Mouse (Mus musculus) MEL (cell line): Measurements from ENCODE around the gene Gm10837. TPM values are rescaled to one million over a fixed set of nuclear protein-coding genes. Genes with fewer than 3 reads are reported as not detected.

Source experiments
- DNase-seq: peaks from one replicate; pipeline ENCODE4 v3.0.0; 2011; ENCODE audit warnings: low read depth, low spot score
- H3K27ac ChIP-seq: 2 replicates; pipeline ENCODE4 v1.5.1; 2012; ENCODE audit warnings: low read depth, mild to moderate bottlenecking, control low read depth, low read length, moderate library complexity; ENCODE audit not compliant: control insufficient read depth
- H3K27me3 ChIP-seq, 2 experiments: fragments of 150-350 bp in 1 of 2; sonication (generic) in 1 of 2; 2 replicates each; pipeline ENCODE4 v1.6.1; 2012; ENCODE audit warnings: low read length in 2 of 2, mild to moderate bottlenecking in 2 of 2, improper control_type of control experiment in 1 of 2, moderate library complexity in 1 of 2; ENCODE audit not compliant: insufficient read depth in 2 of 2, control insufficient read depth in 1 of 2
- H3K36me3 ChIP-seq, 2 experiments: 2 replicates each; pipeline ENCODE4 v1.6.1; 2012 to 2014; ENCODE audit warnings: low read length in 2 of 2, improper control_type of control experiment in 1 of 2, inconsistent platforms in 1 of 2, mild to moderate bottlenecking in 1 of 2; ENCODE audit not compliant: insufficient read depth in 2 of 2, control insufficient read depth in 1 of 2
- H3K4me1 ChIP-seq, 2 experiments: fragments of 150-350 bp in 1 of 2; sonication (generic) in 1 of 2; 2 replicates each; pipeline ENCODE4 v1.6.1; 2012; ENCODE audit warnings: low read length in 2 of 2, improper control_type of control experiment in 1 of 2, mild to moderate bottlenecking in 1 of 2; ENCODE audit not compliant: insufficient read depth in 2 of 2, control insufficient read depth in 1 of 2
- H3K4me3 ChIP-seq, 2 experiments: fragments of 150-350 bp in 1 of 2; sonication (generic) in 1 of 2; 2 replicates each; pipeline ENCODE4 v1.5.1; 2012; ENCODE audit warnings: low read depth in 2 of 2, low read length in 2 of 2, mild to moderate bottlenecking in 2 of 2, moderate library complexity in 2 of 2, control low read depth in 1 of 2, improper control_type of control experiment in 1 of 2; ENCODE audit not compliant: control insufficient read depth in 1 of 2, insufficient read depth in 1 of 2
- H3K79me2 ChIP-seq: 2 replicates; pipeline ENCODE4 v1.6.1; 2012; ENCODE audit warnings: mild to moderate bottlenecking, low read length, moderate library complexity; ENCODE audit not compliant: control insufficient read depth, poor library complexity, insufficient read depth
- H3K9ac ChIP-seq: 2 replicates; pipeline ENCODE4 v1.6.1; 2012; ENCODE audit warnings: low read depth, mild to moderate bottlenecking, control low read depth, low read length, moderate library complexity; ENCODE audit not compliant: control insufficient read depth, poor library complexity, severe bottlenecking
- H3K9me3 ChIP-seq: fragments of 150-350 bp; sonication (generic); replicated peaks from 2 replicates; pipeline ENCODE4 v1.6.1; 2012; ENCODE audit warnings: mild to moderate bottlenecking, low read length, improper control_type of control experiment, moderate library complexity; ENCODE audit not compliant: insufficient read depth
- BHLHE40 ChIP-seq: IDR thresholded peaks from 2 replicates; pipeline ENCODE4 v1.6.1; 2012; ENCODE audit warnings: low read depth, mild to moderate bottlenecking, inconsistent platforms, low read length, improper control_type of control experiment, borderline replicate concordance
- CTCF ChIP-seq, 3 experiments: IDR thresholded peaks in 2 of 3; conservative IDR thresholded peaks in 1 of 3; 2 replicates each; pipeline ENCODE4 v1.5.1; 2011 to 2012; ENCODE audit warnings: low read length in 3 of 3, low read depth in 2 of 3, mild to moderate bottlenecking in 2 of 3, improper control_type of control experiment in 1 of 3, inconsistent platforms in 1 of 3, mixed read lengths in 1 of 3, moderate library complexity in 1 of 3; ENCODE audit not compliant: control insufficient read depth in 1 of 3, insufficient read depth in 1 of 3, poor library complexity in 1 of 3, severe bottlenecking in 1 of 3
- ELF1 ChIP-seq: IDR thresholded peaks from 2 replicates; pipeline ENCODE4 v1.6.1; 2014; ENCODE audit warnings: low read depth, mild to moderate bottlenecking, inconsistent platforms, low read length, improper control_type of control experiment, moderate library complexity
- ETS1 ChIP-seq: IDR thresholded peaks from 2 replicates; pipeline ENCODE4 v1.6.1; 2012; ENCODE audit warnings: low read depth, mild to moderate bottlenecking, inconsistent platforms, low read length, improper control_type of control experiment, moderate library complexity
- GATA1 ChIP-seq: IDR thresholded peaks from 2 replicates; pipeline ENCODE4 v1.6.1; 2011; ENCODE audit warnings: low read depth, low read length, improper control_type of control experiment
- JUND ChIP-seq: IDR thresholded peaks from 2 replicates; pipeline ENCODE4 v1.6.1; 2011; ENCODE audit warnings: low read depth, mild to moderate bottlenecking, improper control_type of control experiment, low read length
- KAT2A ChIP-seq: conservative IDR thresholded peaks from 2 replicates; pipeline ENCODE4 v1.6.1; 2012; ENCODE audit warnings: low read depth, low read length, improper control_type of control experiment, inconsistent platforms
- MAFK ChIP-seq: IDR thresholded peaks from 2 replicates; pipeline ENCODE4 v1.6.1; 2011; ENCODE audit warnings: low read depth, mild to moderate bottlenecking, low read length, improper control_type of control experiment, borderline replicate concordance
- MAX ChIP-seq: IDR thresholded peaks from 2 replicates; pipeline ENCODE4 v1.6.1; 2011; ENCODE audit warnings: low read length, improper control_type of control experiment
- MAZ ChIP-seq: IDR thresholded peaks from 2 replicates; pipeline ENCODE4 v1.6.1; 2012; ENCODE audit warnings: low read depth, mild to moderate bottlenecking, inconsistent platforms, low read length, improper control_type of control experiment
- MXI1 ChIP-seq: IDR thresholded peaks from 2 replicates; pipeline ENCODE4 v1.6.1; 2011; ENCODE audit warnings: mild to moderate bottlenecking, low read depth, low read length, improper control_type of control experiment
- MYB ChIP-seq: IDR thresholded peaks from 2 replicates; pipeline ENCODE4 v1.6.1; 2011; ENCODE audit warnings: mild to moderate bottlenecking, low read depth, low read length, improper control_type of control experiment
- POLR2AphosphoS2 ChIP-seq: IDR thresholded peaks from 2 replicates; pipeline ENCODE4 v1.6.1; 2011; ENCODE audit warnings: low read length, improper control_type of control experiment
- RAD21 ChIP-seq: IDR thresholded peaks from 2 replicates; pipeline ENCODE4 v1.6.1; 2011; ENCODE audit warnings: mild to moderate bottlenecking, low read depth, low read length, improper control_type of control experiment
- RCOR1 ChIP-seq: IDR thresholded peaks from 2 replicates; pipeline ENCODE4 v1.6.1; 2012; ENCODE audit warnings: low read depth, mild to moderate bottlenecking, inconsistent platforms, low read length, improper control_type of control experiment
- SMC3 ChIP-seq: IDR thresholded peaks from 2 replicates; pipeline ENCODE4 v1.6.1; 2011; ENCODE audit warnings: low read depth, low read length, improper control_type of control experiment
- TAL1 ChIP-seq: IDR thresholded peaks from 2 replicates; pipeline ENCODE4 v1.6.1; 2012; ENCODE audit warnings: mild to moderate bottlenecking, inconsistent platforms, low read length, moderate library complexity, mixed read lengths
- TBP ChIP-seq: IDR thresholded peaks from 2 replicates; pipeline ENCODE4 v1.8.0; 2011; ENCODE audit warnings: low read depth, low read length, improper control_type of control experiment
- TCF12 ChIP-seq: IDR thresholded peaks from 2 replicates; pipeline ENCODE4 v1.6.1; 2014; ENCODE audit warnings: low read depth, mild to moderate bottlenecking, inconsistent platforms, low read length, improper control_type of control experiment, moderate library complexity
- UBTF ChIP-seq: IDR thresholded peaks from 2 replicates; pipeline ENCODE4 v1.6.1; 2012; ENCODE audit warnings: low read depth, mild to moderate bottlenecking, inconsistent platforms, low read length, improper control_type of control experiment, moderate library complexity, borderline replicate concordance; ENCODE audit not compliant: insufficient read depth
- USF2 ChIP-seq, 2 experiments: IDR thresholded peaks; 2 replicates each; pipeline ENCODE4 v1.6.1; 2011 to 2012; ENCODE audit warnings: improper control_type of control experiment in 2 of 2, low read length in 2 of 2, borderline replicate concordance in 1 of 2, inconsistent platforms in 1 of 2, low read depth in 1 of 2, mild to moderate bottlenecking in 1 of 2; ENCODE audit not compliant: insufficient read depth in 1 of 2
- ZMIZ1 ChIP-seq: IDR thresholded peaks from 2 replicates; pipeline ENCODE4 v1.6.1; 2012; ENCODE audit warnings: low read depth, mild to moderate bottlenecking, inconsistent platforms, low read length, improper control_type of control experiment, moderate library complexity
- ZNF384 ChIP-seq: IDR thresholded peaks from 2 replicates; pipeline ENCODE4 v1.6.1; 2012; ENCODE audit warnings: low read depth, mild to moderate bottlenecking, inconsistent platforms, low read length, improper control_type of control experiment
- polyA plus RNA-seq, 2 experiments: library from polyadenylated mRNA; stranded (reverse) in 1 of 2; unstranded in 1 of 2; fragments of >175 nt in 1 of 2; fragments of >200 nt in 1 of 2; gene quantifications; 2 replicates each; pipeline versions ENCODE4 v1.2.1 to v1.2.4; 2012; ENCODE audit warnings: low replicate concordance in 2 of 2, low read depth in 1 of 2; ENCODE audit not compliant: insufficient read length in 2 of 2, insufficient read depth in 1 of 2, missing spikeins in 1 of 2
- total RNA-seq: library from RNA; depleted of rRNA; stranded (reverse); fragments of 300-350 nt; gene quantifications from 2 replicates; pipeline ENCODE4 v1.2.3, GENCODE M21; 2012

The Gm10837 gene
- total and polyA plus RNA-seq, 3 experiments: not detected

DNA sequence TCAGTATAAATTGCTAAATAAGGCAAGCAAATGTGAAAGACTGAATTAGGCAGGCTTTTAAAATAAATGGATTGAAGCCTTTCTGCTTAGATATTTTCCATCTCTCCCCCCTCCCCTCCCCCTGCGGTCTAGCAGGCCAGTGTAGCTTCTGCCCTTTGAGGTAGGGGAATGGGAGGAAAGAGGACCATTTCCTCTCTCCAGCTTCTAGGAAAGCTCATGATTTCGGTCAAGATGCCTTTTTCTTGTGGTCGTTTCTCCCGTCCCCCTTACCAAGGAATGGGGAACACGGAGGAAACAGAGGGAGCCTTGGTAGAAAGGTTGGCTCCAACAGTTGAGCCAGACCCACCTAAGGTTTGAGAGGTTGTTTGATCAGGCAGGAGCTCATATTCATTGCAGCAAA lies 17.7 kb upstream of the Gm10837 start:
- Histone ChIP-seq H3K27me3 (no peaks in the 10 kb centered on the region), H3K79me2 (no peaks in the 10 kb centered on the region), H3K36me3 (no peaks in the 10 kb centered on the region), H3K4me1 (no peaks in the 10 kb centered on the region), H3K9me3 (no peaks in the 10 kb centered on the region), H3K4me3 (no peak overlapping the region), H3K9ac (no peak overlapping the region), H3K27ac (no peak overlapping the region)
- no peak for DNase-seq
- TF ChIP-seq TCF12: no peak
- no peak for TF ChIP-seq RCOR1
- no peak for TF ChIP-seq TBP
- TF ChIP-seq KAT2A: no peak
- no peak for TF ChIP-seq ETS1
- no peak for TF ChIP-seq BHLHE40
- no peak for TF ChIP-seq USF2 (IDR thresholded peaks at IDR 0.05; ENCODE audit: borderline replicate concordance in 1 of 2, insufficient read depth in 1 of 2, low read depth in 1 of 2, low read length in 2 of 2)
- no peak for TF ChIP-seq TAL1
- TF ChIP-seq POLR2AphosphoS2: no peak
- TF ChIP-seq MXI1: no peak
- TF ChIP-seq RAD21: no peak
- TF ChIP-seq MAZ: no peak
- no peak for TF ChIP-seq GATA1
- TF ChIP-seq MYB: no peak
- no peak for TF ChIP-seq ELF1
- TF ChIP-seq MAFK: no peak
- TF ChIP-seq MAX: no peak

DNA sequence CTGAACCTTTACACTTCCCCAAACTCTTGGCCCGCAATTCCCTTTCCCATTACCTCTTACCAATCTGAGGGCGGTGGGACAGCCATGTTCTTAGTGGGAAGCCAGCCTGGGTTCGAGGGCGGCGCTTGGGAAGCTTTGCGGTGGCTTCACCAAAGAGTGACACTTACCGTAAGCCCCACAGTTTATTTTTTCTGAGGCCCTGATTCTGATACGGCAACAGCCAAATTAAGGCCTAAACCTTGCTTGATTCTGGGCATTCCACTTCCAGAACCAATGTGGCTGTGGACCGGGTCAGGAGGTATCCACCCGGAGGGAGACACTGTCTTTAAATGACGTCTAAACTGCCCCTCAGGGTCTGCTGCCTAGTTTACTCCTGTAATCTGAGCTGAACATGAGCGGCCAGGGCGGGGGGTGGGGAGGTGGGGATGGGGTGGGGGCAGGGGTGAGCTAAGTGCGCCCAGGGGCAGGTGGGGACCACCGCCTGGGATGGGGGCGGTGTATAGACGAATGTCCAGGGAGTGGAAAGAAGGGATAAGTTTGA lies 17.1 kb upstream of the Gm10837 start:
- TF ChIP-seq MAX: no peak
- TF ChIP-seq CTCF (IDR thresholded peaks at IDR 0.05 in 2 of 3, conservative IDR thresholded peaks at IDR 0.05 in 1 of 3; ENCODE audit: control insufficient read depth in 1 of 3, insufficient read depth in 1 of 3, low read depth in 2 of 3, low read length in 3 of 3, poor library complexity in 1 of 3, severe bottlenecking in 1 of 3): no peak
- no peak for TF ChIP-seq SMC3
- TF ChIP-seq MYB: no peak
- TF ChIP-seq ETS1: no peak
- no peak for TF ChIP-seq USF2 (IDR thresholded peaks at IDR 0.05; ENCODE audit: borderline replicate concordance in 1 of 2, insufficient read depth in 1 of 2, low read depth in 1 of 2, low read length in 2 of 2)
- TF ChIP-seq JUND: no peak
- TF ChIP-seq UBTF: no peak
- TF ChIP-seq ZMIZ1: no peak
- TF ChIP-seq KAT2A: no peak
- no peak for TF ChIP-seq ZNF384
- no peak for TF ChIP-seq BHLHE40
- no peak for TF ChIP-seq MAFK
- TF ChIP-seq RCOR1: no peak
- no peak for TF ChIP-seq TAL1
- TF ChIP-seq, all 39 proteins: peak for 0
- Histone ChIP-seq H3K9ac (no peak overlapping the region), H3K9me3 (no peaks in the 10 kb centered on the region), H3K4me3 (no peak overlapping the region), H3K27ac (no peak overlapping the region), H3K4me1 (no peaks in the 10 kb centered on the region), H3K79me2 (no peaks in the 10 kb centered on the region), H3K27me3 (no peaks in the 10 kb centered on the region), H3K36me3 (no peaks in the 10 kb centered on the region)
- no peak for DNase-seq
